Mouse (Mus musculus) liver, embryonic 16.5 days (tissue): ENCODE data around the gene Ppp1r14a. TPM values are rescaled to one million over a fixed set of nuclear protein-coding genes. Genes with fewer than 3 reads are reported as not detected.

Experiments used
- ATAC-seq: fragments of 200-750 bp; cut with Nextera tagmentation; 2 replicates; pipeline ENCODE4 v1.8.0; 2017; ENCODE audit warnings: low read depth, mild to moderate bottlenecking, moderate number of reproducible peaks, moderate library complexity
- H3K27ac ChIP-seq: fragments of 300-500 bp; sonication (generic); 2 replicates; pipeline ENCODE4 v1.5.1; 2014; ENCODE audit warnings: mild to moderate bottlenecking, low read length
- H3K27me3 ChIP-seq: fragments of 300-500 bp; sonication (generic); 2 replicates; pipeline ENCODE4 v1.6.1; 2014; ENCODE audit warnings: low read depth, low read length, mixed read lengths; ENCODE audit not compliant: control insufficient read depth, insufficient read depth
- H3K36me3 ChIP-seq: fragments of 300-500 bp; sonication (generic); 2 replicates; pipeline ENCODE4 v1.6.1; 2014; ENCODE audit warnings: mild to moderate bottlenecking; ENCODE audit not compliant: control insufficient read depth, insufficient read depth
- H3K4me1 ChIP-seq: fragments of 300-500 bp; sonication (generic); 2 replicates; pipeline ENCODE4 v1.6.1; 2014; ENCODE audit warnings: low read depth, low read length, mixed read lengths; ENCODE audit not compliant: control insufficient read depth
- H3K4me2 ChIP-seq: fragments of 300-500 bp; sonication (generic); 2 replicates; pipeline ENCODE4 v1.6.1; 2014; ENCODE audit warnings: low read depth, low read length, mixed read lengths
- H3K4me3 ChIP-seq: fragments of 300-500 bp; sonication (generic); 2 replicates; pipeline ENCODE4 v1.5.1; 2014; ENCODE audit warnings: low read depth, mild to moderate bottlenecking, low read length
- H3K9ac ChIP-seq: fragments of 300-500 bp; sonication (generic); 2 replicates; pipeline ENCODE4 v1.6.1; 2014; ENCODE audit warnings: low read depth, low read length
- H3K9me3 ChIP-seq: fragments of 300-500 bp; sonication (generic); replicated peaks from 2 replicates; pipeline ENCODE4 v1.6.1; 2016; ENCODE audit warnings: low read length; ENCODE audit not compliant: control insufficient read depth
- WGBS: fragments of 180-500 bp; shearing (Covaris S2); extraction: QIAGEN DNeasy Blood & Tissue Kit; methylation state at CpG from one replicate; pipeline ENCODE4 v1.1.7; 2014; ENCODE audit not compliant: insufficient replicate concordance; 5-methylcytosine and 5-hydroxymethylcytosine counted together
- polyA plus RNA-seq: library from polyadenylated mRNA; unstranded; fragments of >200 nt; fragmentation: Nextera tagmentation; extraction: Ambion mirVana; gene quantifications from 2 replicates; pipeline ENCODE4 v1.2.1, GENCODE M21; 2015

Gene Ppp1r14a
- polyA plus RNA-seq, 1 experiment from 2014 or later, result 2.5 TPM

DNA sequence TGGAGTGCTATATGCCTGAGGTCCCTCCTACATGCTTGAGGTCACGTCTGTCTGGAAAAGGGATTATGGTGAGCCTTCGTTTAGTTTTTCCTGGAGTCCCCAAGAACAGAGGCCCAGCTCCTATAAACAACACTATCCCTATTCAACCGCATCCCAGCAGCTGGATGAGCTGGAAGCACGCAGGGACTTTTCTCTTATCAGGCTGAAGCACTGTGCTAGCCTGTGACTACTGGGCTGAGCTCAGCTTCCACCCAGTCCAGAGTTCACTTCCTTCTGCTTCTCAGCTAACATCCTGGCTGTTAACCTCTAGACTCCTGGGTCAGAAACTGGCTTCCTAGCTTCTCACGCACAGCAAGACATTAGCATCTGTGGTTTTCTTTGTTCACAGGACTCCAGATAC, 35.3 kb upstream of the Ppp1r14a start:
- no peaks in the 10 kb centered on the region for H3K27me3 ChIP-seq
- H3K27ac ChIP-seq, result no peak overlapping the region
- 16% methylated on average over 5 of the region's 5 CpGs for WGBS
- peak; percentile 56; the same call in 1 of the 2 replicates for ATAC-seq
- no peaks in the 10 kb centered on the region for H3K9me3 ChIP-seq
- H3K4me3 ChIP-seq, result no peak overlapping the region
- peaks cover 5% of the 10 kb centered on the region for H3K4me1 ChIP-seq
- H3K9ac ChIP-seq, result no peak overlapping the region
- H3K4me2 ChIP-seq, result no peak overlapping the region
- H3K36me3 ChIP-seq, result no peaks in the 10 kb centered on the region

DNA sequence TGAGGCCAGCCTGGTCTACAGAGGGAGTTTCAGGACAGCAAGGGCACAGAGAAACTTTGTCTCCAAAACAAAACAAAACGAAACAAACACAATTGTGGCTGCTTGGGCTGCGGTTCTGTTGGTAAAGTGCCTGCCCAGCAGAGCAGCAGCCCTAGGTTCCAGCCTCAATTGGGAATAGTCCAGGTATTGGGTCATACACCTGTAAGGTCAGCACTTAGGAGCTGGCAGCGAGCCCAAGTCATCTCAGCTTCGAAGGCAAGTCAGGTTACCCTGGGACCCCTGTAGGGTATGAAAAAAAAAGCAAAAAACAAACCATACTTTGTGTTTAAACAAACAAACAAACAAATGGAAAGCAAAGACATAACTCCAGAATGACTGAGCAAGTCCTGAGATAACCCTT, 33.2 kb upstream of the Ppp1r14a start:
- ATAC-seq, result no peak
- WGBS, result 65% methylated on average over 4 of the region's 4 CpGs
- H3K27ac ChIP-seq, result no peak overlapping the region

GRCm38 (mm10) chr7:29257368-29257767, 31.7 kb upstream of the Ppp1r14a start:
- H3K9me3 ChIP-seq, result no peaks in the 10 kb centered on the region
- H3K4me3 ChIP-seq, result no peak overlapping the region
- 86% methylated on average over 1 of the region's 1 CpGs for WGBS
- no peak for ATAC-seq
- H3K27me3 ChIP-seq, result no peaks in the 10 kb centered on the region
- H3K36me3 ChIP-seq, result no peaks in the 10 kb centered on the region
- H3K27ac ChIP-seq, result no peak overlapping the region
- H3K4me1 ChIP-seq, result peaks cover 5% of the 10 kb centered on the region
- H3K9ac ChIP-seq, result no peak overlapping the region
- no peak overlapping the region for H3K4me2 ChIP-seq

More for the DNA sequence above, 33.2 kb upstream of the Ppp1r14a start:
- H3K9ac ChIP-seq, result no peak overlapping the region
- H3K4me3 ChIP-seq, result no peak overlapping the region
- no peaks in the 10 kb centered on the region for H3K36me3 ChIP-seq
- no peak overlapping the region for H3K4me2 ChIP-seq
- peaks cover 5% of the 10 kb centered on the region for H3K4me1 ChIP-seq
- H3K27me3 ChIP-seq, result no peaks in the 10 kb centered on the region
- H3K9me3 ChIP-seq, result no peaks in the 10 kb centered on the region

DNA sequence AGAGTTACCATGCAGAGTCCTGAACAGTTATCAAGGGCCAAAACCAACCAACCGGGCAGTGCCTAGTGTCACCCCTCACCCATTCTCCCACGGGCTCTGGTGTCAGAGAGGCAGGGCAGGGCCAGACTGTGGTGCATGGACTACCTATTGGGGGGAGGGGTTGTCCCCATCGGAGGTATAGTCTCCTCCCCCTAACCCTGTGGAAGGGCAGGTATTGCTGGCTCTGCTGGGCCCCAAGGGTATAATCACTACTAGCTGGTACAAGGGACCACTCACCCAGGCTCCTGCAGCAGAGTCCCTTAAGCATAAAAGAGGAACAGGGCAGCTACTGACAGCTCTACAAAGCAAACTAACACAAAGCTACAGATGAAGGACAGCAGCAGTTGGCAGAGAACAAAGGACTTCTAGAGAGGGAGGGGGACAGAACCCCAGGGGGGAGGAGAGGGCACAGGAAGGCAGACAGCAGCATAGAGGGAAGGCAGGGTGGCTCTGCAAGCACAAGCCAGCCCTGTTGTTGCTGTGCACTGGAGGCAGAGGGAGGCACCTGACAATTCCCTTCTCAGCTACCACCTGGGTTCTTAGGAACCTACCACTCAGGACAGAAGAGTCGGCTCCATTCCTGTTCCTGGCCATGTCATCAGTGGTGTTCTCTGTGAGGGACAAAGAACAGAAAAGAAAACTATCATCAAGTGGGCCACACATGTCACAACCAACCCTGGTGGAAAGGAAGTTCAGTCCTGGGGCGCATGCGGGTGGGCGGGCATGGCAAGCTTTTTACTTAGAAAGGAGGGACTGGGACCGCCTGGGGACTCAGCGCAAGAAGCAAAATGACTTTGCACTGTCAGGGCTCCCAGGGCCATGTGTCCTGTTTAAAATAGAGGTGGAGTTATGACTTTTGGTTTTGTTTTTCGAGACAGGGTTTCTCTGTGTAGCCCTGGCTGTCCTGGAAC, 29.1 kb upstream of the Ppp1r14a start:
- 65% methylated on average over 10 of the region's 10 CpGs for WGBS
- H3K27ac ChIP-seq, result no peak overlapping the region
- no peak overlapping the region for H3K4me2 ChIP-seq
- no peaks in the 10 kb centered on the region for H3K9me3 ChIP-seq
- H3K27me3 ChIP-seq, result no peaks in the 10 kb centered on the region
- no peaks in the 10 kb centered on the region for H3K36me3 ChIP-seq
- H3K4me3 ChIP-seq, result no peak overlapping the region
- no peak overlapping the region for H3K9ac ChIP-seq
- ATAC-seq, result no peak
- no peaks in the 10 kb centered on the region for H3K4me1 ChIP-seq

DNA sequence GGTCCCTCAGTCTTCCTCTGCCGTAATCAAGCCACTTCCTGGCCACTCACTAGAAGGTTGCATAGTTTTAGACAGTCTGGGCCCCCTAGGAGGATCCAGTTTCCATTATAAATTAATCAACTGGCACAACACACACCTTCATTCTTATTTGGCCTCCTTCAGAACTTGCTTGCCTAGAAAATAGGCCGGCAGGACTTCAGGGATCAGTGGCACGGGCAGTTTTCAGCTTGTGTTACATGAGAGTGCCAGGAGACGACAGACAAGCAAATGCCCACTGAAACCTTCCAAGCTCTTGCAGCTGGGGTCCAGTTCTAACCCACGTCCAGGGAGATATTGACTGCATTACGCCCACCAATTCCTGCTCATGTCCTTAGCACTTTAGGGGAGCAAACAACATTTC, 27.0 kb upstream of the Ppp1r14a start:
- Histone ChIP-seq H3K4me3 (no peak overlapping the region), H3K9ac (no peak overlapping the region), H3K27ac (no peak overlapping the region), H3K4me2 (no peak overlapping the region), H3K4me1 (no peaks in the 10 kb centered on the region), H3K36me3 (no peaks in the 10 kb centered on the region), H3K27me3 (no peaks in the 10 kb centered on the region), H3K9me3 (no peaks in the 10 kb centered on the region)
- WGBS, result 71% methylated on average over 6 of the region's 6 CpGs
- ATAC-seq, result no peak

- no peak for ATAC-seq
- Histone ChIP-seq H3K27ac (no peak overlapping the region), H3K4me3 (no peak overlapping the region), H3K27me3 (no peaks in the 10 kb centered on the region), H3K9ac (no peak overlapping the region), H3K4me1 (no peaks in the 10 kb centered on the region), H3K9me3 (no peaks in the 10 kb centered on the region), H3K4me2 (no peak overlapping the region), H3K36me3 (no peaks in the 10 kb centered on the region)
- 67% methylated on average over 3 of the region's 3 CpGs for WGBS
Measured at GRCm38 (mm10) chr7:29263831-29264230, 25.3 kb upstream of the Ppp1r14a start.

- no peaks in the 10 kb centered on the region for H3K9me3 ChIP-seq
- no peak overlapping the region for H3K9ac ChIP-seq
- H3K4me3 ChIP-seq, result no peak overlapping the region
- H3K4me1 ChIP-seq, result no peaks in the 10 kb centered on the region
- H3K27ac ChIP-seq, result no peak overlapping the region
- H3K4me2 ChIP-seq, result no peak overlapping the region
- no peaks in the 10 kb centered on the region for H3K36me3 ChIP-seq
- WGBS, result 67% methylated on average over 7 of the region's 7 CpGs
- H3K27me3 ChIP-seq, result no peaks in the 10 kb centered on the region
- ATAC-seq, result no peak
Measured at GRCm38 (mm10) chr7:29265636-29266035, 23.5 kb upstream of the Ppp1r14a start.

DNA sequence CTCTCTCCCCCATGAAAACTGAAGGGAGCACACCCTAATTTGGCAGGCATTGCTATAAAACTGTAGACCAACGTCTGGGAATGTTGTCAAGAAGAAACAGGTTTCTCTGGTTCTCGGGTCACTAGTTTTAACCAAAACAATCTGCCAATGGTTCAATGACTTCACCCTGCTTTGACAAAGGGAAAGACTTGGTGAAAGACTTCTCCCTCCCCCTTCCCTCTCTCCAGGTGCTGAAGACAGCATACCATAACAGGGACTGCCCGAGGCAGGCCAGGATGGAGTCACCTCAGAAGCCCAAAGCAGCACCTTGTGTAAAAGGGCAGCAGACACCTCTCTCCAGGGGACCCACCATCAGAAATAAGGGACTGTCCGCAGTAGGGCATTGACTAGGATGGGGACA, 22.2 kb upstream of the Ppp1r14a start:
- no peaks in the 10 kb centered on the region for H3K9me3 ChIP-seq
- H3K36me3 ChIP-seq, result no peaks in the 10 kb centered on the region
- H3K4me1 ChIP-seq, result no peaks in the 10 kb centered on the region
- no peak overlapping the region for H3K4me3 ChIP-seq
- H3K4me2 ChIP-seq, result no peak overlapping the region
- no peak overlapping the region for H3K27ac ChIP-seq
- H3K9ac ChIP-seq, result no peak overlapping the region
- WGBS, result 63% methylated on average over 4 of the region's 4 CpGs
- ATAC-seq, result no peak
- H3K27me3 ChIP-seq, result no peaks in the 10 kb centered on the region

DNA sequence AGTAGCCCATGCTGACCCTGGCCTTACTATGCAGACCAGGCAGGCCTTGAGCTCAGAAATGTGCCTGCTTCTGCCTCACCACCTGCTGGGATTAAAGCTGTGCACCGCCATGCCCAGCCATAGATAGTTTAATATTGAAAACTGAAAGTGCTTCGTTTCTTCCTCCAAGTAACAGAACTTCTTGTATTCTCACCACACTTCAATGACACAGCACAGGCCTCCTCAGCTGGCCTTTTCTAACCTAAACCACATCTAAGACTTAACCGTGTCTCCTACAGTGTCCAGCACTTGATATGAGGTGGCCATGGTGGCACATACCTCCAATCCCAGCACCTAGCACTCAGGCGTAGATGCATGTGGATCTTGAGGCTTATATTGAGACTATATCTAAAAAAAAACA, 18.7 kb upstream of the Ppp1r14a start:
- Histone ChIP-seq H3K4me1 (no peaks in the 10 kb centered on the region), H3K27me3 (no peaks in the 10 kb centered on the region), H3K9me3 (no peaks in the 10 kb centered on the region), H3K4me3 (no peak overlapping the region), H3K36me3 (no peaks in the 10 kb centered on the region), H3K27ac (no peak overlapping the region), H3K4me2 (no peak overlapping the region), H3K9ac (no peak overlapping the region)
- WGBS, result 55% methylated on average over 4 of the region's 4 CpGs
- no peak for ATAC-seq
